Mouse (Mus musculus) yolk sac, embryonic 10.5 days (tissue): Measurements from ENCODE around the gene Echdc3.

Source experiments
- DNase-seq: peaks from one replicate; pipeline ENCODE4 v3.0.0-alpha.2; 2017; ENCODE audit warnings: low spot score

Gene Echdc3

GRCm38 (mm10) chr2:6220141-6220805 lies 7.4 kb upstream of the Echdc3 start:
- DNase-seq, result peak; percentile 61

DNA sequence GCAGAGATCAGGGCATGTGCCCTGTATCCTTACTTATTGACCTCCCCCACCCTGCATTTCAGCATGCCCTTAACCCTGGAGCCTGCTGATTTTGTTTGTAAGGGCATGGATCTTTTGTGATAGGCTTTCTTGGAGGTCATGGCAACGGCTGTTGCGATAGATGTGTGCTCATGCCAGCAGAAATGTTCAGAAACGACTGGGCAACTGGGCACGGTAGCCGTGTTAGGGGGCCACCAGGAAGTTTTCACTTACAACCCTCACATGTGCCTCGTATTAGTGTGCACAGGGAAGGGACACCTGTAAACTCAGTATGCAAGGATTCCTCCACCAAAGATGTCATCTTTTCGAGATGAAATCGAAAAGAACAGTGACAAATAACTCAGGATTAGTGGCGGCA lies 508 bp downstream of the Echdc3 start:
- no peak for DNase-seq

DNA sequence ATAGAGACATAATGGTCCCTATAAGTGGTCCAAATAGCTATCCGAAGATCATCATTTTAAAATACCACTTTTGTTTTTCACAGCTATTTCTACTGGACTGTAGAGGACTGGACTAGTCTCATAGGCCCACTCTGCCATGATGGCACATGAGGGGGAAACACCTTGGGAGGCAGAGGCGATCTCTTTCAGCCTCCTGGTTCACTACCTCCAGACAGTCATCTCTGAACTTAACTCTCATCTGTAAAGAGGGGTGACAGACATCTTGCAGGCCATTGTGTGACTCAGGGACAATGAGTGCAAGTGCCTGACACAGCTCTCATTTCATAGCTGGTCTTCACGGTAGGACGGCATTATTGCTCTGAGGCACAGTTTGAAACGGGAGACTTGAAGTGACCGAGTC lies 2.0 kb downstream of the Echdc3 start:
- no peak for DNase-seq

- no peak for DNase-seq
Observed at GRCm38 (mm10) chr2:6209746-6210145, 3.1 kb downstream of the Echdc3 start.

- DNase-seq, result no peak
Observed at GRCm38 (mm10) chr2:6209116-6209515, 3.7 kb downstream of the Echdc3 start.

DNA sequence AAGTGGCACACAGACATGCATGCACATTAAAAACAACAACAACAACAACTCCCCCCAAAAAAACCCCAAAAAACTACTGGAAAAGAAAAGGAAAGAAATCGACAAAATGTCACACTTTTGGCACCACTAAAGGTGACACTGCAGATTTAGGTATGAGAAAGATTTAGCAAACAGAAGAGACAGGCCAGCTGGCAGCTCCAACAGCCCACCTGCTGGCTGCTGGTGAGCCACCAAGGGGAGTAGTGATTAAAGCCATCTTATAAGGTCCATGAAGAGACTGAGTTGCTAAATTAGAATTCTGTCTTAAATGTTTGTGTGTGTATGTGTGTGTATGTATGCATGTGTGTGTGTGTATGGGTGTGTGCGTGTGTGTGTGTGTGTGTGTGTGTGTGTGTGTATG lies 5.1 kb downstream of the Echdc3 start:
- DNase-seq, result no peak

DNA sequence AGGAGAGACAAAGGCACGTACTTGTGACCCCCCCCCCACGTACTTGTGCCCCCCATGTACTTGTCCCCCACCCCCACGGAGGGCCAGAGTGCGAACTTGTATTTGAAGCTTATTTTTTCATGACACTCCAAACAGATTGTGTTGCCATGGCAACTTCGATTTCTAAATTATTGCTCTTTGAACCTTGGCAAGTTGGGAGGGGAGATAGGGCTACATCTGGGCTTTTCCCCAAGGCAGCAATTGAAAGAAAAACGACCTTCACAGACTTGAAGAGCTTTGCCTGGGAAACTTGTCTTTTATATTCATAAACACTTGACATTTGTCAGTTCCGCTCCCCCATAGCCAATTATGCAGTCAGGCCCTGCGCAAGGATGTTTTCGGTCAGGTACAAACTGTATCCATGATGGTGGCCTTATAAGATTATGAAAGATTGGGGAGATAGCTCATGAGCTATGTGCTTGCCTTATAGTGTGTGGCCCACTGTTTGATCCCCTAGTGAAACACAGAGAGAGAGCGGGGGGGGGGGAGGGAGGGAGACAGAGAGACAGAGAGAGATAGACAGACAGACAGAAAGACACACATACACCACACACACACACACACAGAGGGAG lies 16.4 kb downstream of the Echdc3 start:
- no peak for DNase-seq

- DNase-seq, result no peak
Observed at GRCm38 (mm10) chr2:6195468-6196239, 17.2 kb downstream of the Echdc3 start.

GRCm38 (mm10) chr2:6194497-6194896 lies 18.3 kb downstream of the Echdc3 start:
- no peak for DNase-seq

DNA sequence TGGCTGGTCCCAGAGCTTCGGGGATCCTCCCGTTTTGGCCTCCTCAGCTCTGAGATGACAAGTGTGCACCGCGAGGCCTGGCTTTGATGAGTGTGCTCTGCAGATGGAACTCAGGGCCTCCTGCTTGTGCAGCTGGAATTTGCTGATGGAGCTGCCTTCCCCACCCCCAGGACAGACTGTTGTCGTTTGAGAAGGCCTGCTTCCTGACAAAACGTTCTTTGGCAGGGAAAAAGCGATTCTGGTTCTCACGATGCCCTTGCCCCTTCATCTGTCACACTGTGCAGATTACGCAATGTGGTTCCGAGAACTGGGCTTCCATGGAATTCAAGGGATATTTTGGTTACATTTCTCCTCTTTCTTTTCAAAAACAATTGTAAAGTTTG lies 19.3 kb downstream of the Echdc3 start:
- peak; percentile 22 for DNase-seq

DNA sequence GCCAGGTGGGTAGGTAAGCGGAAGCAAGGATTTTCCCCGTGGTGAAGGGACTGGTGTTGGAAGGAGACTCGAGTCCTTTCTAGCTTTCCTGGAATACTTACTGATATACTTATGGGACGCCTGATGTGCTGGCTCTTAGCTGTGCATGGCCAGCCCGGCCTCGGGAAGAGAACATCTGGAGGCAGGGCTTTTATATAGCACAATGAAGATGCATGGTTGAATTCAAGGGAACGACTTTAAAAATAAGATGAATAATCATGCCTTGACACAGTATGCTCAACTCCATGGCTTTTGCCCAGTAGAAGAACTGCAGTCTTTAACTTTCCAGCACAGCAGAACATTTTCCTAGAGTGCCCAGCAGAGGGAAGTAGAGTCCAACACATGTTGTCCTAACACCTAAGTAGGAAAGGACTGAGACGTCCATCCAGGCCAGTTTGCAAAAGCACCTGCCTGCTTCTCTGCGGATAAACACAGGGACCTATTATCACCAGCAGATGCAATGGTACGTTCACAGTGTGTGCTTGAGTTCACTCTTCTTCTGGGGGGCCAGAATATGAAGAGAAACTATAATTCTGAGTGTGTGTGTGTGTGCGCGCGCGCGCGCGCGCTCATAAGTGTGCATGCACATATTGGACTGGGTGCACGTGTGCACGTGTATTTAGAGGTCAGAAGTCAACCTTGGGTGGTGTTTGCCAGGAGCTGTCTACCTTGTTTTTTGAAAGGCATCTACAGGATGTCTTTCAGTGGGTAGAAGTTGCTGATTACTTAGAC lies 19.8 kb downstream of the Echdc3 start:
- peak; percentile 61 for DNase-seq

DNA sequence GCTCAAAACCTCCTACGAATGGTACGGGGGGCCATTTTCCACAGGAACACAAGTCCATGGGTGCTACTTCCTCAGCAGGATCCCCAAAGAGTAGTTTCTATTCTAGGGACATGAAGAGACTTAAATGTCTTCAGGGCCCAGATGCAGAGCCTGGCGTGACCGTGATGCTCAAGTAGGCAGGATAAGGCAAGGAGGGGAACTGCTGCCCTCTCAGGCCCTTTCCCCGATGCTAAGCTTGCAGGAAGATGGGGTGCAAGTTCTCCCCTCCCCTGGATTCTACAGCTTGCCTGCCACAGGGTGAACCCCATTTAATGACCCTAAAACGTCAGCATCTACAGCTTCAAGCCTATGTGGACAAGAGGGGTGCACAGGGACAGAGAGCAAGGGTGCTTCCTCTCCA lies 22.8 kb downstream of the Echdc3 start:
- DNase-seq, result no peak

- no peak for DNase-seq
Observed at GRCm38 (mm10) chr2:6189675-6189998, 23.2 kb downstream of the Echdc3 start.

DNA sequence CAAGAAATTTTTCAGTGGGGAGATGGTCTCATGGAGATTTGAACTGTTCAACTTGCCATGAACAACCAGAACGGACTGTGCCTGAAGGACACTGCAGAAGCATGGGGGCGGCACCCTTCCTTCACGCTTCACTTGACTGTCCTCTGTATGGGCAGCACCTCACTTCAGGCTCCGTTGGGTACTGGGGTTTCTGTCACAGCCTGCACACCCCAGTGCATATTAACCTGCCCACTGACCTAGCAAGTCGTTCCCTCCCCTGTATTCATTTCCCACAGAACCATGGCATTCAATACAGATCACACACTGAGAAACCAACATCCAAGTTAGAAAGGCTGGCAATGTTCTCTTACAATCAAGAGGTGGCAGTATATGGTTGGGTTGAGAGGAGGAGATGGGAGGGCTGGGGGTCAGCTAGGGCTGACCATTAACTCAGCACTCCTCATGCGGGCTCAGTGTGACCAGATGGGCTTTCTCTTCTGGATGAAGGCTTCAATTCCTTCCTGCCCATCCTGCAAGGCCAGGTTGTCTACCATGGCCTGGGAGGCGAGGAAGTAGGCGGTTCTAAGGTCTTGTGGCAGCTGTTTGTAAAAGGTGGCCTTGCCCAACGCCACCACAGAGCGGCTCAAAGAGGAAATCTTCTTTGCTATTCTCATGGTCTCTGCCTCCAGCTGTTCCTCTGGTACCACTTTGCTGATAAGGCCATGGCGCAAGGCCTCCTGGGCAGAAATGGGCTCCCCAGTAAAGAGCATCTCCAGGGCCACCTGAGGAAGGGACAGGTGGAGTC lies 23.8 kb downstream of the Echdc3 start:
- no peak for DNase-seq

DNA sequence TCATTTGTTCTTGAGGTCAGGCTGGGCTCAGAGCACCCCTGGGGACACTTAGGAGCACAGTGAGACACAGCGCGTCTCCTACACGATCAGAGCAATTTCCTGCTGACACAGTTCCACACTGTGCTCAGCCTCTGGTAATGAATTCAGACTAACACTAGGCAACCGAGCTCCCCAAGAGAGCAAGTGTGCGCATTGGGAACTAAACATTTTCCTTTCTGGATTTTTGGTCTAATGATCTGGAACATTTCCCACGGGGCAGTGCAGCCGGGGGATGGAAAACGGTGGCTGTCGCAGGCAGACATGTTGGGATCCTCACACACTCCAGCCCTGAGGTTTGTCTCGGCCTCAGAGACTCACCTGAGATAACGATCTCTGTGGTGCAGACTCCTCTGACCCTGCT lies 25.4 kb downstream of the Echdc3 start:
- no peak for DNase-seq

DNA sequence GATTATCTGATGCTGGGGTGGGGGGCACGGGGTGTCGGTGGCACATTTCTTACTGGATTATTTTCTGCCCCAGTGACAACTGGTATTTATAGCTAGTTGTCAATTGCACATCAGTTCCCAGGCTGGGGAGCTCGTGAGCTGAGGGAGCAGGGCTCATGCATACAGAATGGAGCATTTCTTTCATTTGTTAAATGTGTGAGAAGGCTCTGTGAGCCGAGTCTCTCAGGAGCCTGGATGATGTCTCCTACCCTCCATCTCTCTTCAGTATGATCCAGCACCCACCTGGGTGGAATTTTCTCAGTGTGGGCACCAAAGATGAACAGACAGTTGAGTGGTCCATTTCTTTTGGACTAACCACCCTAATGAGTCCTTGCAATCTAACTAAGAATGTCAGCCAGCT lies 25.9 kb downstream of the Echdc3 start:
- no peak for DNase-seq

GRCm38 (mm10) chr2:6179749-6180117 lies 33.1 kb downstream of the Echdc3 start:
- no peak for DNase-seq

- peak; percentile 16 for DNase-seq
Observed at GRCm38 (mm10) chr2:6178901-6179748, 33.7 kb downstream of the Echdc3 start.

DNA sequence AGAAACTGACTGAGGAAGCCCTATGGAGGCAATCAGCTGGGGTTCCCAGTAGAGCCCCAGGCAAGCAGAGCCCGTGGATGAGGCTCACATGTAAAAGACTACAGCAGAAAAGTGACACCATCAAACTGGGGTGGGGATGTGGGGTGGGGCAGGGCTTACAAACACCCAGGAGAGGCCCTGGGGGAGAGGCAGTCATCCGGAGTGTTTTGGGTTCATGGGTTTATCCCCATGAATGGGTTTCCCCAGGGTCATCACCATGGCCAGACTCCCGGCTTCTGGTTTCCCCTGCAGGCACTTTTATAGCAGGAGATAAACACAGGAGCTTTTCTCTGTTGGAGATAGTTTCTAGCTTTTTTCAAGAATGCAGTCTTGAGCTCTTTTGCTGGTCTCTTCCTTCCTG lies 39.8 kb downstream of the Echdc3 start:
- DNase-seq, result no peak

DNA sequence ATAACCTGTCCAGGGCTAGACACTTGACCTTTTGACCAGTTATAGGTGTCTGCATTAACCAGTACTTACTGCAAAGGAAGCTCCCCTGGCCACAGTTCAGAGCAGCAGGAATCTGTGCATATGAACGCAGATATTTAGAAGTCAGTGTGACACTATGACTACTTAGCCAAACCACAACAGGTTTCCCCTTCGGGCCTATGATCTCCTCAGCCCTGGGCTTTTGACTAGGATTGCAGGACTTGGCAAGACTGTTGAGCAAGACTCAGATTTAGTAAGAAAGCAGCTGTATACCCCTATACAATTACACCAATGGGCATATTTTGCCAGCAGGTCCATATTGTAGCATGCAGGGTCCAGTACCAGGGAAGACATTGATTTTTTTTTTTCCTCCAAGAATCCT lies 44.3 kb downstream of the Echdc3 start:
- DNase-seq, result no peak
